In the genomic region with DNA sequence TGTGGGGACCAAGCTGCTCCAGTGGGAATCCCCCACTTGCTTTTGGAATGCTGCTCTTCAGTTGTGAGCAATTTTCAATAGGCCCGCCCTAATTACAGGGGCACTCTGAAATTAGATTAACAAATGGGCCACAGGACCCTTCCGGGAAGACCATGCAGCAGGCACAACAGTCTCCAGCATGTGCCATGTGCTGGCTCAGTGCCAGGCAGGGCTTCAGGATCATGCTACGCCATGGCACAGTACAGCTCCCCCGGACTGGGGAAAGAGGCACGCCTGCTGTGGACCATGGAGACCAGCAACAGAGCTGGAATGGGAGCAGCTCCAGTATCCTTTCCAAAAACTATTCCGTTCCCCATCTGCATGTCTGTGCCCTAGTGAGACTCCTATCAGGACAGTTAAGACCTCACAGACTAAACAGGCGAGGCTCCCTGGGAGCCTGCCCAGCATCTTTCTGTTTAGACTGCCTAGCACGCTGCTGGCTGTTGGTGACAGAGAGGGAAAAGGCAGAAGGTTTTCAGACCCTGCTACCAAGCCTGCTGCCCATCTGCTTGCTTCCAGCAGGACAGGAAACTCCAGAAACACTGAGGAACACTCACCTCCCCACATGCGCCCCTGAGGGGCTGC, we compare ENCODE assay signal across 12 mouse cellular contexts.
DNase-seq lines count a peak whose midpoint lies in the region; ATAC-seq lines count a peak whose summit lies in the region.
"Had no signal": no experiment of that assay in that cellular context is flagged by ENCODE, and none has a peak within 500 bp of the region (broad histone marks: within the 10 kb centered on the region; RNA-seq: fewer than 3 reads in every experiment).

No protein-coding gene starts in this region.

- DNase-seq in layer of hippocampus, postnatal 10 days (ENCODE audit: low spot score in 2 of 2), result peak; percentile 23 to 32
- DNase-seq in layer of hippocampus, adult 9-10 months (ENCODE audit: low spot score), result no peak
- no peak for DNase-seq in midbrain, embryonic 11.5 days (ENCODE audit: low spot score, missing footprints)
- peak; percentile 14 for DNase-seq in retina, embryonic 14.5 days (ENCODE audit: low spot score)
- no peak for DNase-seq in adrenal gland, adult 8-10 months
- DNase-seq: cerebellum, adult 18-20 months; heart, adult 18-20 months; liver, embryonic 13.5 days; thymus, adult 18-20 months had no signal

- no peak overlapping the region for H3K4me2 ChIP-seq in midbrain, embryonic 16.5 days (ENCODE audit: low read length)
- no peak overlapping the region for H3K4me2 ChIP-seq in midbrain, embryonic 11.5 days
- no peak overlapping the region for H3K4me2 ChIP-seq in forebrain, embryonic 13.5 days
- H3K4me2 ChIP-seq: liver, embryonic 13.5 days had no signal

- 57% methylated on average over 9 of the region's 9 CpGs for WGBS in midbrain, embryonic 16.5 days
- WGBS in midbrain, embryonic 11.5 days, result 81% methylated on average over 9 of the region's 9 CpGs
- 47% methylated on average over 9 of the region's 9 CpGs for WGBS in forebrain, embryonic 13.5 days

- H3K4me1 ChIP-seq in midbrain, embryonic 16.5 days (ENCODE audit: control insufficient read depth, insufficient read depth, low read length), result peaks cover 11% of the 10 kb centered on the region; the same call in 1 of the 2 replicates
- no peaks in the 10 kb centered on the region for H3K4me1 ChIP-seq in midbrain, embryonic 11.5 days (ENCODE audit: control insufficient read depth, insufficient read depth, low read length)
- peaks cover 32% of the 10 kb centered on the region for H3K4me1 ChIP-seq in forebrain, embryonic 13.5 days
- H3K4me1 ChIP-seq: liver, embryonic 13.5 days; megakaryocyte, embryonic 14.5 days had no signal

- no peaks in the 10 kb centered on the region for H3K27me3 ChIP-seq in midbrain, embryonic 16.5 days (ENCODE audit: control insufficient read depth, insufficient read depth, low read depth, low read length)
- H3K27me3 ChIP-seq in midbrain, embryonic 11.5 days (ENCODE audit: control insufficient read depth, insufficient read depth, low read length), result no peaks in the 10 kb centered on the region
- 0 out of 2 replicates have a peak, but pooled peaks cover 4% of the 10 kb centered on the region for H3K27me3 ChIP-seq in forebrain, embryonic 13.5 days
- H3K27me3 ChIP-seq: liver, embryonic 13.5 days had no signal

- no peak overlapping the region for H3K9ac ChIP-seq in midbrain, embryonic 16.5 days (ENCODE audit: low read depth, low read length)
- no peak overlapping the region for H3K9ac ChIP-seq in midbrain, embryonic 11.5 days (ENCODE audit: low read length)
- H3K9ac ChIP-seq in forebrain, embryonic 13.5 days, result no peak overlapping the region
- H3K9ac ChIP-seq: liver, embryonic 13.5 days had no signal

- no peak overlapping the region for H3K27ac ChIP-seq in midbrain, embryonic 16.5 days (ENCODE audit: low read length)
- H3K27ac ChIP-seq in midbrain, embryonic 11.5 days (ENCODE audit: low read depth, low read length), result no peak overlapping the region
- H3K27ac ChIP-seq in forebrain, embryonic 13.5 days, result no peak overlapping the region
- H3K27ac ChIP-seq: liver, embryonic 13.5 days had no signal

- no peak overlapping the region for H3K4me3 ChIP-seq in midbrain, embryonic 16.5 days (ENCODE audit: low read depth, low read length)
- H3K4me3 ChIP-seq in midbrain, embryonic 11.5 days (ENCODE audit: low read depth, low read length), result no peak overlapping the region
- H3K4me3 ChIP-seq in forebrain, embryonic 13.5 days, result no peak overlapping the region
- H3K4me3 ChIP-seq: liver, embryonic 13.5 days; megakaryocyte, embryonic 14.5 days had no signal

- H3K9me3 ChIP-seq in midbrain, embryonic 16.5 days (replicated peaks; ENCODE audit: control insufficient read depth, low read length, poor library complexity, severe bottlenecking), result no peaks in the 10 kb centered on the region
- no peaks in the 10 kb centered on the region for H3K9me3 ChIP-seq in midbrain, embryonic 11.5 days (ENCODE audit: control insufficient read depth, low read length)
- no peaks in the 10 kb centered on the region for H3K9me3 ChIP-seq in forebrain, embryonic 13.5 days (replicated peaks)
- H3K9me3 ChIP-seq: liver, embryonic 13.5 days; megakaryocyte, embryonic 14.5 days had no signal

- 0 out of 2 replicates have a peak, but pooled peaks have one; percentile 21 for ATAC-seq in midbrain, embryonic 16.5 days
- ATAC-seq in midbrain, embryonic 11.5 days (ENCODE audit: low FRiP score), result no peak
- ATAC-seq in forebrain, embryonic 13.5 days, result peak; percentile 85

- H3K36me3 ChIP-seq in midbrain, embryonic 16.5 days (ENCODE audit: control insufficient read depth, insufficient read depth, low read length), result no peaks in the 10 kb centered on the region
- no peaks in the 10 kb centered on the region for H3K36me3 ChIP-seq in midbrain, embryonic 11.5 days (ENCODE audit: control insufficient read depth, insufficient read depth, low read length)
- no peaks in the 10 kb centered on the region for H3K36me3 ChIP-seq in forebrain, embryonic 13.5 days (ENCODE audit: poor library complexity, severe bottlenecking)
- H3K36me3 ChIP-seq: liver, embryonic 13.5 days had no signal

Comparison
In these comparisons a context has a peak if more than half of its experiments do, and no peak if none do; other contexts are left out.
1. DNase-seq: peak in layer of hippocampus, postnatal 10 days (2 of 2) and retina, embryonic 14.5 days (single experiment); none in layer of hippocampus, adult 9-10 months (single experiment), midbrain, embryonic 11.5 days (single experiment) and adrenal gland, adult 8-10 months (single experiment).